Mouse (Mus musculus): ENCODE measurements around the gene Tsga10. TPM values are rescaled to one million over a fixed set of nuclear protein-coding genes. Genes with fewer than 3 reads are reported as not detected.

Gene Tsga10
- total RNA-seq, 1 experiment: 2.6 TPM

DNA sequence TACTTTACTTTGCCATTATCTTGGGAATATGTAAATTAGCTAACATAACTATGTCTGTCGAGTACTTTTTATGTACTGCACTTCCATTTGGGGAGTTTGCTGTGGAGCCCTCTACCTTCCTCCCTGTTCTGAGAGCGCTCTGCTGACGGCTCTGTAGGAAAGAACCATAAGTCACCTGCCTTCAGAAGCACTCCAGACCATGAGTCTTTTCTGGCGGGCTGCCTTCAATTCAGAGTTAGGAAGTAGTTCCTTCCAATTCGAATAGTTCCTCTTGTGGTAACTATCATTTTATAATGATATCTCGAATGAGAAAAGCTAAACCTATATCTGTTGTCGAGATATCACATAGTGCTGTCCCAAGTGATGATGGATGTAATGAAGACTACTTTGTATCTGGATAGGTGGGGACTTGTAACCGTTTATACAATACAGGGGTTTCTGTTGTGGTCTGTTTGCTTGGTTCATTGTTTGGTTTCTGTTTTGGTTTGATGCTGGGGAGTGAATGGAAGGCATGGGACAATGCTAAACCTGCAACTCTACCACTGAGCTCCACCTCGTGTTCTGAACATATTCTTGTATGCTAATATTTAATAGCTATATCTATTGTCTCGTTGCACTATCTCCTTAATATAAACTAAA, 1.6 kb upstream of the Tsga10 start:
- Histone ChIP-seq H3K9ac (ENCODE audit: insufficient read depth, low read depth, low read length, poor library complexity, severe bottlenecking) (no peak overlapping the region), H3K4me1 (ENCODE audit: control insufficient read depth in 2 of 2, insufficient read depth in 2 of 2, low read length in 2 of 2, poor library complexity in 1 of 2) (peaks cover 0 to 3% of the 10 kb centered on the region in 2 experiments; a peak in 1 of 4 replicates), H3K36me3 (ENCODE audit: control insufficient read depth, insufficient read depth, low read length, poor library complexity, severe bottlenecking) (no peaks in the 10 kb centered on the region), H3K27ac (ENCODE audit: insufficient read depth, low read depth, low read length, poor library complexity, severe bottlenecking) (no peak overlapping the region), H3K9me3 (ENCODE audit: control insufficient read depth, insufficient read depth, low read depth, low read length) (no peaks in the 10 kb centered on the region), H3K4me3 (ENCODE audit: insufficient read depth in 1 of 2, low read depth in 1 of 2, low read length in 2 of 2, poor library complexity in 1 of 2, severe bottlenecking in 1 of 2) (no peak overlapping the region)
- DNase-seq (ENCODE audit: low read depth, low spot score): no peak
- in situ Hi-C loops (cut with MboI; ENCODE audit: low sequenced_read_pairs in 2 of 2, unreplicated experiment in 2 of 2): loop anchor here in 1 of 2 experiments (25.0 kb wide), 1 partner anchor 181 kb away; no protein-coding TSS in a partner anchor
- TF ChIP-seq CHD2 (IDR thresholded peaks at IDR 0.05; ENCODE audit: low read depth, low read length) (no peak), ZC3H11A (IDR thresholded peaks at IDR 0.05; ENCODE audit: borderline replicate concordance, low read depth, low read length) (no peak), HCFC1 (IDR thresholded peaks at IDR 0.05; ENCODE audit: borderline replicate concordance, insufficient read depth, low read length) (no peak), MAFK (IDR thresholded peaks at IDR 0.05; ENCODE audit: insufficient read depth, low read depth, low read length) (no peak), ZNF384 (IDR thresholded peaks at IDR 0.05; ENCODE audit: low read depth, low read length) (no peak)

DNA sequence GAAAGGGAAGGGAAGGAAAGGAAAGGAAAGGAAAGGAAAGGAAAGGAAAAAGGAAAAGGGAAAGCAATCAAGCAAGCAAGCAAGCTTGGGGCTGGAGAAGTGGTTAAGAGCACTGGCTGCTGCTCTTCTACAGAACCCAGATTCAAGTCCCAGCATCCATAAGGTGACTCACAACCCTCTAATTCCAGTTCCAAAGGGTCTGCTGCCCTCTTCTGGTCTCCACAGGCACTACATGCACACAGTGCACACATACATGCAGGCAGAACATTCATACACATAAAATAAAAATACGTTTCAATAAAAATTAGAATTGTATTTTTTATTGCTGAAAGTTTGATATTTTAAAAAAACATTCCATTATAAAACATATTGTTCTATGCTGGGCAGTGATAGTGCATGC, 827 bp upstream of the Tsga10 start:
- Histone ChIP-seq H3K36me3 (ENCODE audit: control insufficient read depth, insufficient read depth, low read length, poor library complexity, severe bottlenecking) (no peaks in the 10 kb centered on the region), H3K9ac (ENCODE audit: insufficient read depth, low read depth, low read length, poor library complexity, severe bottlenecking) (no peak overlapping the region), H3K27ac (ENCODE audit: insufficient read depth, low read depth, low read length, poor library complexity, severe bottlenecking) (no peak overlapping the region), H3K4me1 (ENCODE audit: control insufficient read depth in 2 of 2, insufficient read depth in 2 of 2, low read length in 2 of 2, poor library complexity in 1 of 2) (peaks cover 0 to 3% of the 10 kb centered on the region in 2 experiments; a peak in 1 of 4 replicates), H3K4me3 (ENCODE audit: insufficient read depth in 1 of 2, low read depth in 1 of 2, low read length in 2 of 2, poor library complexity in 1 of 2, severe bottlenecking in 1 of 2) (no peak overlapping the region), H3K9me3 (ENCODE audit: control insufficient read depth, insufficient read depth, low read depth, low read length) (no peaks in the 10 kb centered on the region)
- peak; percentile 51 for DNase-seq (ENCODE audit: low read depth, low spot score)
- TF ChIP-seq ZC3H11A (IDR thresholded peaks at IDR 0.05; ENCODE audit: borderline replicate concordance, low read depth, low read length): peak; percentile 91
- no peak for TF ChIP-seq CHD2 (IDR thresholded peaks at IDR 0.05; ENCODE audit: low read depth, low read length)
- in situ Hi-C loops (cut with MboI; ENCODE audit: low sequenced_read_pairs in 2 of 2, unreplicated experiment in 2 of 2): loop anchor here in 1 of 2 experiments (25.0 kb wide), 1 partner anchor 180 kb away; no protein-coding TSS in a partner anchor

DNA sequence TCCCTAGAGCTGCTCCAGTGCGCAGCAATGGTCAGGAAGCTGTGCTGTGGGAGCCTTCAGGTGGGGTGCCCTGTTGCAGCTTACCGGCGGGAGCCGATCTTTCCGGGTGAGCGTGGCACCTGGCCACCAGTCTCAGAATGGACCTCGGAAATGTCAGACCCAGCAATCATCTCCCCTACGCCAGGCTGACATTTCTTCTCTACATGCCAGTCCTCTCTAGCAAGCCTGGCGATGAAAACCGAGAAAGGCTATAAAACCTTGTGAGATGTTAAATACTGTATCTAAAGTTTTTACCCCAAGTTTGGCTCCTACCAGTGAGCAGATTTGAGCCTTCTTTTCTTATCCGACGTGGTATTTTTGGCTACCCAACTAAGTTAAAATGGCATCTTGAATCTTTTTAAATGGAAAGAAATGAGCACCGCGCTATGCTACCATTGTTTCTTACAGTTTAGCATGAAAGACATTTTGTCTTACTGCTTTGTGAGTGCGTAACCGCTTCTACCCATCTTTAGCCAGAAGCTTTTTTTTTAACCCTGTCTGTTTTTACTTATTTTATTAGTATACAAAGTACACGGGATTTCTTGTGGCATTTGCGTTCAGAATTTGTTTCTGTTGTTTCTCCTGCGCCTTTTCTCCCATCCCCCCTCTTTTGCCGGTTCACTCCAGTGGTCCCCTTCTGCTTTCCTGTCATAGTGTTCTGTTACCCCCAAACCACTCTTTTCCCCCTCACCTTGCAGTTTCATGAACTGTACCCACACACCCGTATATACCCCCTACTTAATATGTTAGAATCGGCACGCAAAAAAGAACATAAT, 621 bp downstream of the Tsga10 start:
- peak overlapping the region; percentile 60 to 68 for H3K4me3 ChIP-seq (ENCODE audit: insufficient read depth in 1 of 2, low read depth in 1 of 2, low read length in 2 of 2, poor library complexity in 1 of 2, severe bottlenecking in 1 of 2)

DNA sequence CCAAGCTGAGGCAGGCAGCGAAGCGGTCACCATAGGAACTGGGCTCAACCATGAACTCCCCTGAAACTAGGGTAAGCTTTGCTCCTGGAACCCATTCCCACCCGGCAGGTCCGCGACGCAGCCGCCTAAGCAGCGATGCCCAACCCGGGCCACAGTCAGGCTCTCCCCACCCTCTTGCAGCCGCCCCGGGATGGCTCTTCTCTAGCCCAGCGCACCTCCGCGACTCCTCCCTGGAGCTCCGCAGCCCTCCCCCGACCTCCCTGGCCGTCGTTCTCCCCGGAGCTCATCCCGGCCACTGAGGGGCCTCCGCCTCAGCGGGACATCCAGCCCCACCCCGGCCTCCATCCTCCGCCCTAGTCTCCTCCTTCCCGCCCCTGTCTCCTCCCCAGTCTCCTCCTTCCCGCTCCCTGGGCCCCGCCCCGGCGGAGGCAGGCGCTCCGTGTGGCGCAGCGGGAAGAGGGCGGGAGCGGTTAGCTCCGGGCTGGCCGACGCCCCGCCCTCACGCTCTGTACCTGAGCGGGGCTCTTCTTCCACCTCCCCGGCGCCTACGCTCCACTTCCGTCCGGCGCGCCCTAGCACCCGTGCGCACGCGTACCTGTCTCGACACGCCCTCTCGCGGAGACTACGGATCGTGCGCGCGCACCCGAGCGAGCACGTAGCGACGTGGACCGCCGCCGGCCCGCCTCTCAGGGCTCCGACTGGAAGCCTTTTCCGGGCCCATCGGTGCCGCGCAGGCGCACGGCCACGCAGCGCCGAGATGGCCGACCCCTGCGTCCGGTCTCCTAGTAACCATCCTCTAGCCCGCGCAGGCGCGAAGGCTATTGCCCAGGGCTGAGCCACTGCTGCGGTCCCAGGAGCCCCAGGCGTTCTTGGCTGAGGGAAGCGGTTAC, 1.5 kb downstream of the Tsga10 start:
- TF ChIP-seq CHD2 (IDR thresholded peaks at IDR 0.05; ENCODE audit: low read depth, low read length): no peak
- TF ChIP-seq ZC3H11A (IDR thresholded peaks at IDR 0.05; ENCODE audit: borderline replicate concordance, low read depth, low read length): 0 out of 2 replicates have a peak, but pooled peaks have one; percentile 9
- peak; percentile 63; the same call in 1 of the 2 replicates for TF ChIP-seq HCFC1 (IDR thresholded peaks at IDR 0.05; ENCODE audit: borderline replicate concordance, insufficient read depth, low read length)
- Histone ChIP-seq H3K9ac (ENCODE audit: insufficient read depth, low read depth, low read length, poor library complexity, severe bottlenecking) (peak overlapping the region; percentile 77), H3K4me3 (ENCODE audit: insufficient read depth in 1 of 2, low read depth in 1 of 2, low read length in 2 of 2, poor library complexity in 1 of 2, severe bottlenecking in 1 of 2) (peak overlapping the region; percentile 68 to 69), H3K27ac (ENCODE audit: insufficient read depth, low read depth, low read length, poor library complexity, severe bottlenecking) (0 out of 2 replicates have a peak overlapping the region, but pooled peaks have one; percentile 23), H3K4me1 (ENCODE audit: control insufficient read depth in 2 of 2, insufficient read depth in 2 of 2, low read length in 2 of 2, poor library complexity in 1 of 2) (peaks cover 0 to 3% of the 10 kb centered on the region in 2 experiments; a peak in 1 of 4 replicates), H3K9me3 (ENCODE audit: control insufficient read depth, insufficient read depth, low read depth, low read length) (no peaks in the 10 kb centered on the region), H3K36me3 (ENCODE audit: control insufficient read depth, insufficient read depth, low read length, poor library complexity, severe bottlenecking) (no peaks in the 10 kb centered on the region)
- DNase-seq (ENCODE audit: low read depth, low spot score): peak; percentile 96
- in situ Hi-C loops (cut with MboI; ENCODE audit: low sequenced_read_pairs in 2 of 2, unreplicated experiment in 2 of 2): loop anchor here in 1 of 2 experiments (25.0 kb wide), 1 partner anchor 177 kb away; no protein-coding TSS in a partner anchor

More for the DNA sequence above, 621 bp downstream of the Tsga10 start:
- TF ChIP-seq ZC3H11A (IDR thresholded peaks at IDR 0.05; ENCODE audit: borderline replicate concordance, low read depth, low read length): no peak
- TF ChIP-seq CHD2 (IDR thresholded peaks at IDR 0.05; ENCODE audit: low read depth, low read length): no peak
- TF ChIP-seq ZNF384 (IDR thresholded peaks at IDR 0.05; ENCODE audit: low read depth, low read length): no peak
- no peak for TF ChIP-seq HCFC1 (IDR thresholded peaks at IDR 0.05; ENCODE audit: borderline replicate concordance, insufficient read depth, low read length)
- no peak for TF ChIP-seq MAFK (IDR thresholded peaks at IDR 0.05; ENCODE audit: insufficient read depth, low read depth, low read length)
- H3K27ac ChIP-seq (ENCODE audit: insufficient read depth, low read depth, low read length, poor library complexity, severe bottlenecking): no peak overlapping the region
- H3K9me3 ChIP-seq (ENCODE audit: control insufficient read depth, insufficient read depth, low read depth, low read length): no peaks in the 10 kb centered on the region
- peaks cover 0 to 3% of the 10 kb centered on the region in 2 experiments; a peak in 1 of 4 replicates for H3K4me1 ChIP-seq (ENCODE audit: control insufficient read depth in 2 of 2, insufficient read depth in 2 of 2, low read length in 2 of 2, poor library complexity in 1 of 2)
- no peaks in the 10 kb centered on the region for H3K36me3 ChIP-seq (ENCODE audit: control insufficient read depth, insufficient read depth, low read length, poor library complexity, severe bottlenecking)
- DNase-seq (ENCODE audit: low read depth, low spot score): no peak
- in situ Hi-C loops (cut with MboI; ENCODE audit: low sequenced_read_pairs in 2 of 2, unreplicated experiment in 2 of 2): loop anchor here in 1 of 2 experiments (25.0 kb wide), 1 partner anchor 178 kb away; no protein-coding TSS in a partner anchor
- H3K9ac ChIP-seq (ENCODE audit: insufficient read depth, low read depth, low read length, poor library complexity, severe bottlenecking): peak overlapping the region; percentile 73
